Mouse (Mus musculus): ENCODE data around the gene Dennd2a. TPM values are rescaled to one million over a fixed set of nuclear protein-coding genes. Genes with fewer than 3 reads are reported as not detected.
"Not testable (repeated sequence)": the region's sequence is repeated elsewhere in the genome, so short reads cannot be mapped to it uniquely, and the experiment has no call there.

The Dennd2a gene
- polyA plus RNA-seq, 1 experiment, result 10.8 TPM

- DNase-seq (ENCODE audit: low spot score), result no peak
Observed at GRCm38 (mm10) chr6:39450580-39450979, 107.1 kb downstream of the Dennd2a start.

GRCm38 (mm10) chr6:39447429-39448185 lies 110.1 kb downstream of the Dennd2a start:
- no peak for DNase-seq (ENCODE audit: low spot score)

DNA sequence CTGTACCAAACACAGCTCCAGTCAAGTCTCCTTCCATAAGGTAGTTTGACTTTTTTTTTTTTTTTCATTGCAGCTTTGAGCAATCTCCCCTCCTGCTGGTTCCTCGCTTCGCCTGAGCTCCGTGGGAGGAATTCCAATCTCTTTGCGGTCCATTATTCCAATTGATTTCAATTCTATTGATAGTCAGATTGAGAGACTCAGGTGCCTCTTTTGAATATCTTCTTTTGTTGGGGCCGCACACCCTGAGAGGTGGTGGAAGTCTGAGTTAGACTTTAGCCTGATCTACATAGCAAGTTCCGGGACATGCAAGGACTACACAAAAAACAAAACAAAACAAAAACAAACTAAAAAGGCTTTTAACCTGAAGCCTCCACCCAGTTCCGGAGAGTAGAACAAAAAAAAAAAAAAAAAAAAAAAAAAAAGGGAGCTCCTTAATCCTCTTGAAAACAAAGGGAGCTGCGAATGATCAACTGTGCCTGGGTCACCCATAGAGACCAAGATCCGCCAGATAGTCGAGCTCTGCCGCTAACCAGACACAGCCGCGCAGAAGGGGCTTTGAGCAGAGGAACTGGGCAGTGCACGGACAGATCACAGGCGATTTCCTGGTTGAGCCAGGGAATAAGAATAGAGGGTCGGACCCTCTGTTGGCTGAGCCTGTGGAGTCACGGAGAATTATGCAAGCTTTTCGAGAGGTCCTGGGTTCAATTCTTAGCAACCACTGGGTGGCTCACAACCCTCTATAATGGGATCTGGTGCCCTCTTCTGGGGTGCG lies 111.7 kb downstream of the Dennd2a start:
- no peak for DNase-seq (ENCODE audit: low spot score)

GRCm38 (mm10) chr6:39442786-39443287 lies 114.8 kb downstream of the Dennd2a start:
- DNase-seq (ENCODE audit: low spot score), result no peak

- no peak for DNase-seq (ENCODE audit: low spot score)
Observed at GRCm38 (mm10) chr6:39440207-39440606, 117.5 kb downstream of the Dennd2a start.

DNA sequence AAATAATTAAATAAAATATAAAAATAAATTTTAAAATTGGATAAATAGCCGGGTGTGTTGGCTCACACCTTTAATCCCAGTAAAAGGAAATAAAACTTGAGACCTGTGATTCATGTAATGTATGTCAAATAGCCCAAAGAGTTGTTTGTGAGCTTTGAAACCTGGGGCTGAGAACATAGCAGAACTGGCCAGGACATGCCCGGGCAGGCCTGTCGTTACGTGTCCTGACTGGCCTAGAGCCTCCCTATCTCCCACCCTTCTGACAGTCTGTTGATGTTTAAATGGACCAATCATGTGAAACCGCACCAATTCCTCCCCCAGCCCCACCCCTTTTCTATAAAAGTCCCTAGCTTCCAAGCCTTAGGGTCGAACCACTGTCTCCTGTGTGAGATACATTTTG lies 120.1 kb downstream of the Dennd2a start:
- not testable (repeated sequence) for DNase-seq (ENCODE audit: low spot score)

DNA sequence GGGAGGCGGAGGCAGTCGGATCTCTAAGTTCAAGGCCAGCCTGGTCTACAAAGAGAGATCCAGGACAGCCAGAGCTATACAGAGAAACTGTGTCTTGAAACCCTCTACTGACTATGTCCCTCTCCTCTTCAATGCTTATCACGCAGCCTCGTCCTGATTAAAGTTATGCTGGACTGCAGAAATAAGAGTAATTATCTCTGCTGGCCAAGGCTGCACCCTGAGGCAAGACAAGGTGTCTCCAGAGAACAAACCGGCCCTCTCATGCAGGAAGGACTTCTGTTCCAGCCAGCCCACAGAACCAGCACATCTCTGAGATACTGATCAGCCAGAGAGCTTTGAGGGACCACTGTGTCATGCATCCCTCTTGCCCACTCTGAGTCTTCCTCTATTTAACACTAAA lies 121.8 kb downstream of the Dennd2a start:
- no peak for DNase-seq (ENCODE audit: low spot score)

DNA sequence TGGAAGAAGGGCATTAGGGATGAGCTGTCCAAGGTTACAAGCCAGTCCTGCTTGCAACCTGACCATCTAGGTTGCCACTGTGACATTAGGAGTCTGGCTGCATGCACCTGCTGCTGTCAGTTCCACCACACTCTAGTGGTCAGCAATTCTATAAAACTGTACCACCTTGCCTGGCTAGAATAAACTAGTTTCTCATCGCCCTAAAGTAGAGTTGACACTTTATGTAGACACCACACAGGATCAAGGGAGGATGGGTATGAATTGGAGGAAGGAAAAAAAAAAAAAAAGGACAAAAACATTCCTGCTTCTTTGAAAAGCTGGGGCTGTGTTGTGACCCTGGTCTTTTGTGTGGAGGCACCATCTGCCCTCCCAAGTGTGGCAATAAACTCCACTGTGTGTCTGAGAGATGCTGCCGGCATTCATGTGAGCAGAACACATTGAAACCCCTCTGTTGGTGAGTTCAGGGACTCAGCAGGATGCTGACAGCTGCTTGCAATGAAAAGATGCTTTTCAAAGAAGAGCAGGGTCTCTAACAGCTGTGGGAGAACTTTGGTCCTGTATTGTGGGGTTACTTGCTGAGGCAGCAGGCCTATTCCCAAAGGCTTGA lies 122.7 kb downstream of the Dennd2a start:
- DNase-seq (ENCODE audit: low spot score), result no peak

- DNase-seq (ENCODE audit: low spot score), result no peak
Observed at GRCm38 (mm10) chr6:39434111-39434885, 123.4 kb downstream of the Dennd2a start.

DNA sequence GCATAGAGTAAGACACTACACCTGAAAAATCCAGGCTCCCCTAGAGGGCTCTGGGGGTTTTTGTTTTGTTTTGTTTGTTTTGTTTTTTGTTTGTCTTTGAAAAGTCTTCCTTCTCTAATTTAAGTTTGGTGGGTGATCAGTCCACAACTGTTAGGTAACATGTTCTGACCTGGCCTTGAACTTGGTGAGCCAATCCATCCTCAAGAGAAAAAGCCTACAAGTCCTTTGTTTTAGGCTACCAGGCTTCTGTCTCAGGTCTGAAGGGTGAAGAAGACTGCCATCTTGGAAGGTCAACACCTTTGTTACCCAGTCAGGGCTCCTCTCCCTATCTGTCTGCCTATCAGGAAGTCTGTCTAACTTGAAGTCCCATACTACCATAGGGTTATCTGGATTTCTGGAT lies 124.0 kb downstream of the Dennd2a start:
- DNase-seq (ENCODE audit: low spot score), result no peak

DNA sequence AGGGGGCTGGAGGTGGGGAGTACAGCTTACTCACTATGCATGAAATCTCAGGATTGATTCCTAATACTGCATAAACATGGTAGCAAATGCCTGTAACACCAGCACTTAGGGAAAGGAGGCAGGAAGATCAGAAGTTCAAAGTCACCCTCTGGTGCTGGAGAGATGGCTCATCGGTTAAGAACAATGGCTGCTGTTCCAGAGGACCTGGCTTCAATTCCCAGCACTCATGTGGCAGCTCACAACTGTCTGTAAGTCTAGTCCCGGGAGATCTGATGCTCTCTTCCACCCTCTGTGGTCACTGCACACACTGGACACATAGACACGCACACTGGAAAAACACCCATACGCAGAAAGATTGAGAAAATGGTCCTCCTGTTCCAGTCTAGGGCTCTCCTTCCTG lies 124.5 kb downstream of the Dennd2a start:
- DNase-seq (ENCODE audit: low spot score), result no peak

DNA sequence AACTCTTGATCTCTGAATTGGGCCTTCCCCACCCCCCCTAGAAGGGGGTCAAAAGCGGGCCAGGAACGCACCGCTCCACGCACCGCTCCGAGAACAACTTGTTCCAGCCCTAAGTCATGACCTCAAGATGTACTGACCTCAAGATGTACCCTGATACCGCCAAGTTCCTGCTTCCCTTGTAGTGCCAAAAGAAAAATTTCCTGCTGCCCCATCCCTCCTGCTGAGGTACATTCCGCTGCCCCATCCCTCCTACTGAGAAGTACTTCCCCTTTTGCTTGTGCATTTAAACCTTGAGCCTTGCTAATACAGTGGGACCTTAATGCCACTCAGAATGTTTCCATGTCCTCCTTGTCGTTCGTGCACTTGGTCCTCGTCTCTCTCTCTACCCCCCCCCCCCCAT lies 126.9 kb downstream of the Dennd2a start:
- no peak for DNase-seq (ENCODE audit: low spot score)

GRCm38 (mm10) chr6:39429007-39429788 lies 128.5 kb downstream of the Dennd2a start:
- DNase-seq (ENCODE audit: low spot score), result no peak

GRCm38 (mm10) chr6:39427276-39428003 lies 130.2 kb downstream of the Dennd2a start:
- no peak for DNase-seq (ENCODE audit: low spot score)

DNA sequence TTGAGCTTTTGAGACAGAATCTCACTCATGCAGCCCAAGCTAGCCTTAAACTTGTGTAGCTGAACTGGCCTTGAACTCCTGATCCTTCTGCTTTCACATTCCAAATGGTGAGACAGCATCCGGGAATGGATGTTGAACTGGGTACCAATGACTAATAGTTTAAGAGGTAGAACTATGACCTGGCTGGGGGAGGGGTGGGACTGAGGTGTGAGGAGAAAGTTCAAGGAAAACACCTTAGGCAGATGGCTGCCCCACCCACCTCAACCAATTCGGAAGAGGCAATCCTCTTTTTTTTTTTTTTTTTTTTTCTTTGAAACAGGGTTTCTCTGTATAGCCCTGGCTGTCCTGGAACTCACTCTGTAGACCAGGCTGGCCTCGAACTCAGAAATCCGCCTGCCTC lies 130.9 kb downstream of the Dennd2a start:
- DNase-seq (ENCODE audit: low spot score), result no peak

GRCm38 (mm10) chr6:39425181-39425580 lies 132.5 kb downstream of the Dennd2a start:
- DNase-seq (ENCODE audit: low spot score), result no peak

DNA sequence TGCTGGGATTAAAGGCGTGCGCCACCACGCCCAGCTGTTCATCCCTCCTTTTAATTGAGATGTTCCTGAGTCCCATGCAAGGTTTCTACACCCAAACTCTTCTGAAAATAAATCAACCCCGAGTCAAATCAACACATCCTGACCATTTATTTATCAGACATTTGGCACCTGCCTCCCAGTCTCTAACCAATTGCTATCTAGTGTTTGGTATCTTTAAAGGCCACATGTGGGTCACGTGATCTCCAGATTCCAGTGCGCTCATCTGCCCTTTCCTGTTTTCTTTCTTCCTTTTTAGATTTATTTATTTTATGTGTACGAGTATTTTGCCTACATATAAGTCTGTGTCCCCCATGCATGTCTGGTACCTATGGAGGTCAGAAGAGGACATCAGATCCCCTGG lies 134.0 kb downstream of the Dennd2a start:
- no peak for DNase-seq (ENCODE audit: low spot score)

DNA sequence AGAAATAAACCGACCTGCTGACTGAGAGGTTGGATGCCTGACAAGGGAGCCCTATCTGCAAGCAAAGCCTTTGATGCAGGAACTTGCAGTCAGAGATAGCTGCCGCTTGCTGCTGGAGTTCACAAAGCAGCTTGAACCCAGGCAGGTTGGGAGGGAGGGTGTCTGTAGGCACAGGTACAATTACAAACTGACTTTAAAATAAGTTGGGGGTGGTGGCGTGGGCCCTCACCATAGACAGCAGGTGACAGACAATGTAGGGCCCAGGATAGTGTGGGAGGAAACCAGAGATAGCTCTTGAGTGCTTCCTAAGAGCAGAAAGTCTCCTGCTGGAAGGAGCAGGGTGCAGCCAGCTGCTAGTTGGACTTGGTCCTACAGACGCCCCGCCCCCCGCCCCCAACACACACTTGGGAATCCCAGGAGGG lies 134.5 kb downstream of the Dennd2a start:
- DNase-seq (ENCODE audit: low spot score), result no peak

DNA sequence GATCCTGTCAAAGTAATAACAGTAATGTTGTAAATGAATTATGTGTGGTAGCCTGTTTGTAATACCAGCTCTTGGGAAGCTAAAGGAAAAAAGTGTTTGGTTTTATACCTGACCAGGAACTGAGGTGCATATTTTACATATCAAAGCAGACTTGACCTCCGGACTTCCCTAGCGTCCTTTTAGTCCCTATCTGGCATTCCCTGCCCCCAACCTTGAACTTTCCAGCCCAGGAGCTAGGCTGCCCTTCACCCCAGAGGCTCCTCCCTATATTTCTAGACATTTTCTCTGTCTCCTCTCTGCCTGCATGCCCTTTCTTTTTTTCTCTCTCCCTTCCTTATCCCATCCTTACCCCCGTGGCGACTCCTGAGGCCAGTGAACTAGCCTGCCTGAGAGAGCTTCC lies 136.8 kb downstream of the Dennd2a start:
- no peak for DNase-seq (ENCODE audit: low spot score)

Data from urinary bladder, adult 2 months (tissue).